In genomic region chrX:75382195-75382771, GRCm38 (mm10) we compare ENCODE assay signal across 8 mouse cellular contexts. TPM values are rescaled to one million over a fixed set of nuclear protein-coding genes. Genes with fewer than 3 reads are reported as not detected.
DNase-seq lines count a peak whose midpoint lies in the region; ATAC-seq lines count a peak whose summit lies in the region.

Gene Fundc2 (plus strand): TSS chrX:75382399.
Gene F8 (minus strand): TSS chrX:75382615.

- peak; percentile 99 for ATAC-seq in hindbrain, embryonic 16.5 days

- no peaks in the 10 kb centered on the region for H3K9me3 ChIP-seq in hindbrain, embryonic 16.5 days (ENCODE audit: control insufficient read depth, low read length)

- H3K27me3 ChIP-seq in hindbrain, embryonic 16.5 days (replicated peaks; ENCODE audit: control insufficient read depth, insufficient read depth, low read length), result no peaks in the 10 kb centered on the region

- no peaks in the 10 kb centered on the region for H3K36me3 ChIP-seq in hindbrain, embryonic 16.5 days (ENCODE audit: control insufficient read depth, insufficient read depth, low read length)

- 14% methylated on average over 15 of the region's 25 CpGs for WGBS in hindbrain, embryonic 16.5 days

- peak within 1 kb of the TSS; percentile 56 for H3K4me3 ChIP-seq in hindbrain, embryonic 16.5 days (ENCODE audit: low read length)

- peak within 1 kb of the TSS; percentile 71 for H3K9ac ChIP-seq in hindbrain, embryonic 16.5 days (ENCODE audit: low read depth, low read length)

- H3K4me1 ChIP-seq in hindbrain, embryonic 16.5 days (ENCODE audit: control insufficient read depth, insufficient read depth, low read depth, low read length), result no peaks in the 10 kb centered on the region

- H3K27ac ChIP-seq in hindbrain, embryonic 16.5 days (ENCODE audit: low read depth, low read length), result peak within 1 kb of the TSS; percentile 72; the same call in 1 of the 2 replicates

- DNase-seq in ZHBTc4 (ENCODE audit: low read depth, low spot score), result peak; percentile 86
- peak; percentile 31 to 51 for DNase-seq in cerebellum, postnatal 4 days (ENCODE audit: low spot score in 2 of 2)
- peak; percentile 72 for DNase-seq in gastrocnemius, adult 18-20 months (ENCODE audit: low spot score)
- DNase-seq in left cerebral cortex, adult 11 months (ENCODE audit: low spot score), result peak; percentile 71
- DNase-seq in lung, postnatal 36 days, result peak; percentile 75
- peak; percentile 91 for DNase-seq in retina, postnatal 1 day
- peak; percentile 83 for DNase-seq in thymus, postnatal 4 days

- H3K4me2 ChIP-seq in hindbrain, embryonic 16.5 days (ENCODE audit: low read length), result peak within 1 kb of the TSS; percentile 53

RNA-seq across cellular contexts. Expression of gene Fundc2, which starts in this region (rescaled TPM):
- 100 to 1,000 TPM; 218 to 237 TPM for total RNA-seq in gastrocnemius, adult 18-20 months (2021)
- 29.9 and 32.7 TPM in 2 replicates for polyA plus RNA-seq in hindbrain, embryonic 16.5 days (2015; fragmentation: Nextera tagmentation; extraction: Ambion mirVana)

RNA-seq across cellular contexts. Expression of gene F8, which starts in this region (rescaled TPM):
- 1 to 10 TPM in 1 of 2 experiments, under 1 TPM in 1; 0.66 to 1.0 TPM for total RNA-seq in gastrocnemius, adult 18-20 months (2021)
- polyA plus RNA-seq in hindbrain, embryonic 16.5 days (2015; fragmentation: Nextera tagmentation; extraction: Ambion mirVana), result 1.8 and 2.3 TPM in 2 replicates

Comparison
In these comparisons a context has a peak if more than half of its experiments do, and no peak if none do; other contexts are left out.
1. Peak in every context shown above with its lines: DNase-seq, ATAC-seq, H3K4me3 ChIP-seq and H3K27ac ChIP-seq.
2. DNase-seq: peak in every context shown above with its lines; median percentile 91 in retina, postnatal 1 day; 86 in ZHBTc4; 83 in thymus, postnatal 4 days; 75 in lung, postnatal 36 days; 72 in gastrocnemius, adult 18-20 months; 71 in left cerebral cortex, adult 11 months; 41 in cerebellum, postnatal 4 days.